Mouse (Mus musculus): ENCODE results near the gene Tshz3.

Tshz3 gene

GRCm38 (mm10) chr7:36697856-36698588 is at the start of gene Tshz3:
Gene Tshz3, plus strand, starts transcription at chr7:36698118.
- in situ Hi-C loops (cut with MboI, MseI) = no loop called here

GRCm38 (mm10) chr7:36655931-36656330 is 42.0 kb upstream of the Tshz3 start:
- in situ Hi-C loops (cut with MboI, MseI) = no loop called here

GRCm38 (mm10) chr7:36656401-36656800 is 41.5 kb upstream of the Tshz3 start:
- in situ Hi-C loops (cut with MboI, MseI) = no loop called here

- in situ Hi-C loops (cut with MboI, MseI) = no loop called here
Measured at GRCm38 (mm10) chr7:36658331-36658730, 39.6 kb upstream of the Tshz3 start.

- in situ Hi-C loops (cut with MboI, MseI) = no loop called here
Measured at GRCm38 (mm10) chr7:36659265-36659664, 38.7 kb upstream of the Tshz3 start.

GRCm38 (mm10) chr7:36660654-36661053 is 37.3 kb upstream of the Tshz3 start:
- in situ Hi-C loops (cut with MboI, MseI) = no loop called here

GRCm38 (mm10) chr7:36663431-36663830 is 34.5 kb upstream of the Tshz3 start:
- in situ Hi-C loops (cut with MboI, MseI) = no loop called here

- in situ Hi-C loops (cut with MboI, MseI) = no loop called here
Measured at GRCm38 (mm10) chr7:36667767-36668166, 30.2 kb upstream of the Tshz3 start.

GRCm38 (mm10) chr7:36678031-36678430 is 19.9 kb upstream of the Tshz3 start:
- in situ Hi-C loops (cut with MboI, MseI) = no loop called here

- in situ Hi-C loops (cut with MboI, MseI) = no loop called here
Measured at GRCm38 (mm10) chr7:36678510-36678909, 19.4 kb upstream of the Tshz3 start.

- in situ Hi-C loops (cut with MboI, MseI) = no loop called here
Measured at GRCm38 (mm10) chr7:36679031-36679618, 18.8 kb upstream of the Tshz3 start.

- in situ Hi-C loops (cut with MboI, MseI) = no loop called here
Measured at GRCm38 (mm10) chr7:36679866-36680458, 18.0 kb upstream of the Tshz3 start.

GRCm38 (mm10) chr7:36687508-36687907 is 10.4 kb upstream of the Tshz3 start:
- in situ Hi-C loops (cut with MboI, MseI) = no loop called here

GRCm38 (mm10) chr7:36689049-36689793 is 8.7 kb upstream of the Tshz3 start:
- in situ Hi-C loops (cut with MboI, MseI) = no loop called here

GRCm38 (mm10) chr7:36690551-36690950 is 7.4 kb upstream of the Tshz3 start:
- in situ Hi-C loops (cut with MboI, MseI) = no loop called here

GRCm38 (mm10) chr7:36691617-36692016 is 6.3 kb upstream of the Tshz3 start:
- in situ Hi-C loops (cut with MboI, MseI) = no loop called here

GRCm38 (mm10) chr7:36692381-36692780 is 5.5 kb upstream of the Tshz3 start:
- in situ Hi-C loops (cut with MboI, MseI) = no loop called here

GRCm38 (mm10) chr7:36693081-36693480 is 4.8 kb upstream of the Tshz3 start:
- in situ Hi-C loops (cut with MboI, MseI) = no loop called here

- in situ Hi-C loops (cut with MboI, MseI) = no loop called here
Measured at GRCm38 (mm10) chr7:36694642-36695191, 3.2 kb upstream of the Tshz3 start.

GRCm38 (mm10) chr7:36695276-36695675 is 2.6 kb upstream of the Tshz3 start:
- in situ Hi-C loops (cut with MboI, MseI) = no loop called here

GRCm38 (mm10) chr7:36695791-36696241 is 2.1 kb upstream of the Tshz3 start:
- in situ Hi-C loops (cut with MboI, MseI) = no loop called here
